Mouse (Mus musculus): ENCODE measurements around the gene Disp1.

Gene Disp1

GRCm38 (mm10) chr1:183200926-183201325 lies 20.4 kb downstream of the Disp1 start:
- no peak for DNase-seq (ENCODE audit: low read depth)

GRCm38 (mm10) chr1:183194763-183195162 lies 26.6 kb downstream of the Disp1 start:
- no peak for DNase-seq (ENCODE audit: low read depth)

GRCm38 (mm10) chr1:183194151-183194550 lies 27.2 kb downstream of the Disp1 start:
- DNase-seq (ENCODE audit: low read depth), result no peak

GRCm38 (mm10) chr1:183191398-183191797 lies 29.9 kb downstream of the Disp1 start:
- no peak for DNase-seq (ENCODE audit: low read depth)

GRCm38 (mm10) chr1:183190456-183190855 lies 30.9 kb downstream of the Disp1 start:
- DNase-seq (ENCODE audit: low read depth), result no peak

- no peak for DNase-seq (ENCODE audit: low read depth)
Measured at GRCm38 (mm10) chr1:183189014-183189662, 32.2 kb downstream of the Disp1 start.

- no peak for DNase-seq (ENCODE audit: low read depth)
Measured at GRCm38 (mm10) chr1:183188115-183189013, 33.0 kb downstream of the Disp1 start.

- DNase-seq (ENCODE audit: low read depth), result no peak
Measured at GRCm38 (mm10) chr1:183185560-183185959, 35.8 kb downstream of the Disp1 start.

- no peak for DNase-seq (ENCODE audit: low read depth)
Measured at GRCm38 (mm10) chr1:183184681-183185080, 36.6 kb downstream of the Disp1 start.

- no peak for DNase-seq (ENCODE audit: low read depth)
Measured at GRCm38 (mm10) chr1:183183565-183183964, 37.8 kb downstream of the Disp1 start.

- DNase-seq (ENCODE audit: low read depth), result no peak
Measured at GRCm38 (mm10) chr1:183182641-183183414, 38.5 kb downstream of the Disp1 start.

- DNase-seq (ENCODE audit: low read depth), result no peak
Measured at GRCm38 (mm10) chr1:183181030-183181395, 40.3 kb downstream of the Disp1 start.

GRCm38 (mm10) chr1:183180301-183181029 lies 40.9 kb downstream of the Disp1 start:
- DNase-seq (ENCODE audit: low read depth), result no peak

- DNase-seq (ENCODE audit: low read depth), result no peak
Measured at GRCm38 (mm10) chr1:183179316-183179715, 42.0 kb downstream of the Disp1 start.

- no peak for DNase-seq (ENCODE audit: low read depth)
Measured at GRCm38 (mm10) chr1:183175236-183175635, 46.1 kb downstream of the Disp1 start.

GRCm38 (mm10) chr1:183171095-183171494 lies 50.2 kb downstream of the Disp1 start:
- no peak for DNase-seq (ENCODE audit: low read depth)

- no peak for DNase-seq (ENCODE audit: low read depth)
Measured at GRCm38 (mm10) chr1:183168465-183168864, 52.9 kb downstream of the Disp1 start.

- no peak for DNase-seq (ENCODE audit: low read depth)
Measured at GRCm38 (mm10) chr1:183167776-183168175, 53.5 kb downstream of the Disp1 start.

- no peak for DNase-seq (ENCODE audit: low read depth)
Measured at GRCm38 (mm10) chr1:183166700-183167099, 54.6 kb downstream of the Disp1 start.

- DNase-seq (ENCODE audit: low read depth), result no peak
Measured at GRCm38 (mm10) chr1:183164648-183165071, 56.7 kb downstream of the Disp1 start.

- no peak for DNase-seq (ENCODE audit: low read depth)
Measured at GRCm38 (mm10) chr1:183164190-183164580, 57.1 kb downstream of the Disp1 start.
